Mouse (Mus musculus) right cerebral cortex, postnatal 10 days (tissue): ENCODE data around the gene Hdgfl2.

Experiments used
- DNase-seq, 2 experiments: peaks; one replicate each; pipeline ENCODE4 v3.0.0; 2021; ENCODE audit warnings: low spot score in 2 of 2

Hdgfl2 gene

GRCm38 (mm10) chr17:56125276-56125630 is 45.8 kb downstream of the Hdgfl2 start:
- DNase-seq = no peak

GRCm38 (mm10) chr17:56126175-56126574 is 46.7 kb downstream of the Hdgfl2 start:
- no peak for DNase-seq

DNA sequence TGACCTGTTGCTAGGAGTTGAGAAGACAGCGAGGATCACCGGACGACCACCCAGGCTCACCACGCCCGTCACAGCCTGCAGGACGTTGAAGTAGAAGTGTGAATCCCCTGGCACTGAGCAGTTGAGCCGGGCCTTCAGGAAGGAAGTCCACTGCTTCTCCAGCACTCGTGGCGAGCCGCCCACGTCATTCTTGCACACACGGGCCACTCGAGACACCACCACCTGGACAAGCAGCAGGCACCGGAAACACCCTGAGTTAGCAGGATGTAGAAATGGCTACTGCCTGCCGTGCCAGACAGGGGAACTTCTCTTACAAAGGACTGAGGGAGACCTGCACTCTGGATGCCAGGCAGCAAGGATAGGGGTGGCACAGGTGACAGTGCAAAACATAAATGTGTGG is 48.8 kb downstream of the Hdgfl2 start:
- DNase-seq = no peak

- DNase-seq = no peak
These were observed 51.7 kb downstream of the Hdgfl2 start for GRCm38 (mm10) chr17:56131136-56131535.

GRCm38 (mm10) chr17:56131814-56132213 is 52.4 kb downstream of the Hdgfl2 start:
- DNase-seq = peak in 1 of 2 experiments; percentile 72

GRCm38 (mm10) chr17:56132661-56133060 is 53.2 kb downstream of the Hdgfl2 start:
- DNase-seq = no peak

DNA sequence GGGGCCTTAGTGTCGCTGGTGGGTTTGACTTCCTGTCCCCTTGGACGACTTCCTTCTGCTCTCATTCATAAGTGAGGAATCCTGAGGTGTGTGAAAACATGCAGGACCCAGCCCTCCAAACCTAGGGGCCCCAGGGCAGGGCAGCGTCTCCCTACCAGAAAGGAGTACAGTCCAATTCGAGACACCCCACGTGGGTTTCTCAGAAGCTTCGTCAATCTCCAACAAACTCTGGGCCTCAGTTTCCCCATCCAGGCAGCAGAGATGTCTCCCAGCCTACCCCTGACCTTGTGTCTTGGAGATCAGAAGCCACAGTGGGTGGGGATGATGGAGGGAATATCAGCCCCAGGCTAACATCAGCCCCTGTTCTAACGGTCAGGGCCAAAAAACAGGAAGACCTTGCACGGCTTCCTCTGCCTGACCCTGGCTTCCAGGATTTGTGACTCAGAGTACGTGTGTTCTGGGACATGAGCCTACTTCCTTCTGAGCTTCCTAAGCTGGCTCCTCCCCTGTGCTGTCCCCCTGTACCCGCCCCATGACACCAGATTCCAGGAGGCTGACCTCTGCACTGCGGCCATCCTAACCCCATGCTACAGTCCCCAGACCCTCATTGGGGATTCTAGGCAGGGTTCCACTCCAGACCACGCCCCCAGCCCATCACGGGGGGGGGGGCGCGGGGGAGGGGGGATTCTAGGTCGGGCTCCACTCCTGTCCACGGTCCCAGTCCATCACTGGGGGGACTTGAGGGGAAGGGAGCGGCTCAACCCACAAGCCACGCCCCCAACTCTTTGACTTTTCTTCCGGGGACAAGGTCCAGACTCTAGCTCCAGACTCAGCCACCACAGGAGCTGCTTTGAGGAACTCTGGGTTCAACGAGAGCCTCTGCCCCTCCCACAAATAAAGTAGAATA is 54.3 kb downstream of the Hdgfl2 start:
- DNase-seq = peak in 1 of 2 experiments; percentile 47

DNA sequence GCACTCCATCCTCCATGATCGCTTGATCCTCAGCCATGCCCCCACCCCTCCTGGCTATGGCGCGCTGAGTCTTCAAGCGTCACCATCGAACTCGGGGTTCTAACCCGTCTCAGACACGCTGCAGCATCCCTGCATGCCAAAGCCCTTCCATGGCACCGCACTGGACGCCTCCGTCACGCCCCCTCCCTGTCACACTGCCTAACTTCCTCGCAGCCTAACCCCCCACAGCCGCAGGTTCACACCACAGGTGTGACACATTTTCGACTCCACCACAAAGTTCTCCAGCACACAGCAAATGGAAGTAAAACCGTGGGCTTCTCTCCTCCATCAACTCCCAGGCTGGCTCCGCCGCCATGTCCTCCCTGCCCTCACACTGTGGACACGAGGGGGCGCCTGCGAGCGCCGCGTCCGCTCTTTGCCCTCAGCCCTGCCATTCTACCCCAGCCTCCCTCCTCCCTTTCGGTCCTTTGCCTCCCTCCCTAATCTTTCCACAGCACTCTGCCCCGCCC is 55.1 kb downstream of the Hdgfl2 start:
- DNase-seq = peak in 1 of 2 experiments; percentile 43

DNA sequence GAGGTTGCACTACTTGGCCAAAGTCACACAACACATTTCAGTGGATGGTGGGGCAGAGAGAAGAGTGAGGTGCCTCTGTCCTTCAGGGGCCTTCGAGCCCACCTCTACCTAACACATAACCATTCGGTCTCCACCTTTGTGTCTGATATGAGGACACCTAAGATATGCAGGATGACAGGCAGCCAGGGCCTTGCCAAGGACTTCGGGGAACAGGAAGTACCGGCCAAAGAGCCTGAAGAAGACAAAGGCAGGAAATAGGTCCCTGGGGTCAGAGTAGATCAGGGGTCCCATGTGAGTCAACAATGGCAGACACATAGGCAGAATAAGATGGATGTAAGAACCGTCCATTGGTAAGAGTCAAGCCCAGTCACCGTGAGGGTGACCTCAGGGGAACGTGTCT is 57.1 kb downstream of the Hdgfl2 start:
- DNase-seq = no peak

GRCm38 (mm10) chr17:56137839-56138613 is 58.6 kb downstream of the Hdgfl2 start:
- DNase-seq = no peak

DNA sequence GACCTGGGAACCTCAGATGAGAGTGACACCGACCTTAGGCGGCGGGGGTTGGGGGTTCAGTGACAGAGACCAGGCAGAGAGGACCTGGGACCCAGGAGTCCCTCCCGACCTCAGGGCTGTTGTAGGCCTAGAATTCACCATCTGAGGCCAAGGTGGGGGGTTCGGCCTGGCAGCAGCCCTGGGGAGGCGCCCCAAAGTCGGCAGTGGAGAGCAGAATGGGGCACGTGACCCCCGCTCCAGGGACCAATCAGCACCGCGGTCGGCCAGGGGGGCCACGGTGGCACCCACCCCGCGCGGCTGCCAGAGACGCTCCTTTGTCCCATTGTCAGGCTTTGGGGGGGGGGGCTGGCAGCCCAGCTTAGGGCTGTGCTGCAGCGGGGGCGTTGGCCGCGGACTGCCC is 59.9 kb downstream of the Hdgfl2 start:
- peak; percentile 70 to 75 for DNase-seq

GRCm38 (mm10) chr17:56139858-56140595 is 60.6 kb downstream of the Hdgfl2 start, which contains the start of gene Sema6b:
Gene Sema6b, minus strand, starts transcription at chr17:56140343.
- peak; percentile 84 to 89 for DNase-seq

- peak; percentile 75 to 78 for DNase-seq
These were observed 62.5 kb downstream of the Hdgfl2 start for GRCm38 (mm10) chr17:56141702-56142605.

- DNase-seq = no peak
These were observed 65.1 kb downstream of the Hdgfl2 start for GRCm38 (mm10) chr17:56144546-56144945.

DNA sequence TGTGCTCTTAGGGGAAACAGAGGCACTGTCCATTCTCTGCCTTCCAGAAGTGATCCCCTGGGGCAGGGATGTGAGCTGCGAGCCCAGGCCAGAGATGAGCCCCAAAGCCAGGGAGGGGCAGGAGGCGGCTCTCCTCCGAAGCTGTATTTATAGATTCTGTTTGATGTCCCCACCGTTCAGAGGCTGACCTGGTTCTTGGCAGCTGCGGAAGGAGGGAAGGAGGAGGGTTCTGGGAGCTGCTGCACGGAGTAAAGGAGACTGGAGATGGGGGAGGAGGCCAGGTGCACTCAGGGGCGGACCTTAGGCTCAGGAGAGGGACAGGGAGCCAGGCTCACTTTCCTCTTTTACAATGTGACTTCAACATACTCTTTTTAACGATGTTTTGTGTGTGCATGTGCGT is 66.7 kb downstream of the Hdgfl2 start:
- no peak for DNase-seq

DNA sequence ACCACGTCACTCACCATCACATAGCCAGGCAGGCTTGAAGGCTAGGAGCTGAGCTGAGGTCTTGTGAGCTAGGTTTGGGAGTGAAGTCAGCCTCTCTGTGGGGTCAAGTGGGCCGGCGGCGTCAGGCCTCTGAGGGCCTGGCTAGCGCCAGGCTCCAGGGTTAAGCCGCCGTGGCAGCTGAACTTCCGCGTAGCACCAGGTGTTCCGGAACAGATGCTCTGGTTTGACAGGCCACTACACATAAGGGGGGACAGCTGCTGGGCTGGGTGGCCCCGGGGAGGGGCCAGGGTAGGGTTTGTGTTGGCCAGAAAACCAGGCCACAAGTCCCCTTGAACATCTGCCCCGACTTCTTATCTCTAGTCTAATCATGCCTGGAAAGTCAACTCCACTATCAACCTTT is 68.0 kb downstream of the Hdgfl2 start:
- no peak for DNase-seq

GRCm38 (mm10) chr17:56148280-56148679 is 68.8 kb downstream of the Hdgfl2 start:
- no peak for DNase-seq

GRCm38 (mm10) chr17:56148790-56149618 is 69.6 kb downstream of the Hdgfl2 start:
- peak in 1 of 2 experiments; percentile 64 for DNase-seq

GRCm38 (mm10) chr17:56149897-56150296 is 70.5 kb downstream of the Hdgfl2 start:
- DNase-seq = no peak
